Mouse (Mus musculus): ENCODE results near the gene Olfr1220. TPM values are rescaled to one million over a fixed set of nuclear protein-coding genes. Genes with fewer than 3 reads are reported as not detected.

The Olfr1220 gene
- total RNA-seq (2021), result not detected
- long read RNA-seq, experiment 1, result 0 reads
- long read RNA-seq, experiment 2, result 0 reads

GRCm38 (mm10) chr2:89106735-89107134 lies at the start of gene Olfr1220:
Gene Olfr1220, minus strand, starts transcription at chr2:89106835.
- intact Hi-C loops (cut with DNase I; ENCODE audit: low total_unique reads), result no loop called here

GRCm38 (mm10) chr2:89151460-89151859 lies 44.8 kb upstream of the Olfr1220 start, which contains the start of gene Olfr1223:
Gene Olfr1223, minus strand, starts transcription at chr2:89151560.
- intact Hi-C loops (cut with DNase I; ENCODE audit: low total_unique reads), result no loop called here
- DNase-seq, result no peak

More at GRCm38 (mm10) chr2:89106735-89107134, at the start of gene Olfr1220:
- DNase-seq, result no peak

- no peak for DNase-seq
- intact Hi-C loops (cut with DNase I; ENCODE audit: low total_unique reads), result no loop called here
Observed at GRCm38 (mm10) chr2:89132954-89133353, 26.3 kb upstream of the Olfr1220 start, which contains the start of gene Olfr1222. Gene Olfr1222, minus strand, starts transcription at chr2:89133054.

- intact Hi-C loops (cut with DNase I; ENCODE audit: low total_unique reads), result no loop called here
- no peak for DNase-seq
Observed at GRCm38 (mm10) chr2:89117183-89117582, 10.5 kb upstream of the Olfr1220 start, which contains the start of gene Olfr1221. Gene Olfr1221, minus strand, starts transcription at chr2:89117283.

- intact Hi-C loops (cut with DNase I; ENCODE audit: low total_unique reads), result no loop called here
- DNase-seq, result no peak
Observed at GRCm38 (mm10) chr2:89105651-89106050, 984 bp downstream of the Olfr1220 start.

- no peak for DNase-seq
- intact Hi-C loops (cut with DNase I; ENCODE audit: low total_unique reads), result no loop called here
Observed at GRCm38 (mm10) chr2:89093848-89094247, 12.8 kb downstream of the Olfr1220 start.

- intact Hi-C loops (cut with DNase I; ENCODE audit: low total_unique reads), result no loop called here
- no peak for DNase-seq
Observed at GRCm38 (mm10) chr2:89083413-89083812, 23.2 kb downstream of the Olfr1220 start, which contains the start of gene Olfr1219. Gene Olfr1219, minus strand, starts transcription at chr2:89083513.

GRCm38 (mm10) chr2:89081487-89081886 lies 25.1 kb downstream of the Olfr1220 start:
- intact Hi-C loops (cut with DNase I; ENCODE audit: low total_unique reads), result no loop called here
- no peak for DNase-seq

GRCm38 (mm10) chr2:89061087-89061486 lies 45.5 kb downstream of the Olfr1220 start, which contains the start of gene Olfr1218:
Gene Olfr1218, minus strand, starts transcription at chr2:89061187.
- no peak for DNase-seq
- intact Hi-C loops (cut with DNase I; ENCODE audit: low total_unique reads), result no loop called here

Other genes with a start within 250 kb of the Olfr1220 start
- not detected for gene Olfr1206, start 243.6 kb downstream of the Olfr1220 start, total RNA-seq (2021)
- gene Olfr1208, start 204.5 kb downstream of the Olfr1220 start, total RNA-seq (2021), result not detected
- gene Olfr1209, start 191.7 kb downstream of the Olfr1220 start, total RNA-seq (2021), result not detected
- gene Olfr1211, start 168.7 kb downstream of the Olfr1220 start, total RNA-seq (2021), result not detected
- gene Olfr1212, start 152.9 kb downstream of the Olfr1220 start, total RNA-seq (2021), result not detected
- gene Gm13762, start 126.6 kb downstream of the Olfr1220 start, total RNA-seq (2021), result not detected
- gene Olfr1214, start 114.2 kb downstream of the Olfr1220 start, total RNA-seq (2021), result not detected
- gene Olfr1215, start 99.9 kb downstream of the Olfr1220 start, total RNA-seq (2021), result not detected
- not detected for gene Olfr1216, start 88.5 kb downstream of the Olfr1220 start, total RNA-seq (2021)
- not detected for gene Olfr1217, start 74.8 kb downstream of the Olfr1220 start, total RNA-seq (2021)
- not detected for gene Olfr1218, start 45.6 kb downstream of the Olfr1220 start, total RNA-seq (2021)
- not detected for gene Olfr1219, start 23.3 kb downstream of the Olfr1220 start, total RNA-seq (2021)
- not detected for gene Olfr1221, start 10.4 kb upstream of the Olfr1220 start, total RNA-seq (2021)
- not detected for gene Olfr1222, start 26.2 kb upstream of the Olfr1220 start, total RNA-seq (2021)
- gene Olfr1223, start 44.7 kb upstream of the Olfr1220 start, total RNA-seq (2021), result not detected
- not detected for gene Olfr1224-ps1, start 57.3 kb upstream of the Olfr1220 start, total RNA-seq (2021)
- not detected for gene Olfr1225, start 67.8 kb upstream of the Olfr1220 start, total RNA-seq (2021)
- gene Olfr1226, start 93.2 kb upstream of the Olfr1220 start, total RNA-seq (2021), result not detected
- gene Olfr1228, start 147.2 kb upstream of the Olfr1220 start, total RNA-seq (2021), result not detected
- not detected for gene Olfr1229, start 181.2 kb upstream of the Olfr1220 start, total RNA-seq (2021)
- not detected for gene Olfr1230, start 190.4 kb upstream of the Olfr1220 start, total RNA-seq (2021)
- gene Olfr1231, start 200.2 kb upstream of the Olfr1220 start, total RNA-seq (2021), result not detected
- not detected for gene Olfr1232, start 222.8 kb upstream of the Olfr1220 start, total RNA-seq (2021)
- gene Olfr1233, start 235.6 kb upstream of the Olfr1220 start, total RNA-seq (2021), result not detected

All from gastrocnemius, postnatal 14 days (tissue).